Mouse (Mus musculus) 3T3-L1 (cell line): ENCODE data around the gene Slc39a1.
"Not testable (repeated sequence)": the region's sequence is repeated elsewhere in the genome, so short reads cannot be mapped to it uniquely, and the experiment has no call there.

Experiments
- DNase-seq: peaks from one replicate; pipeline ENCODE4 v3.0.0-alpha.2; 2015; ENCODE audit warnings: low read depth, low spot score

The Slc39a1 gene

DNA sequence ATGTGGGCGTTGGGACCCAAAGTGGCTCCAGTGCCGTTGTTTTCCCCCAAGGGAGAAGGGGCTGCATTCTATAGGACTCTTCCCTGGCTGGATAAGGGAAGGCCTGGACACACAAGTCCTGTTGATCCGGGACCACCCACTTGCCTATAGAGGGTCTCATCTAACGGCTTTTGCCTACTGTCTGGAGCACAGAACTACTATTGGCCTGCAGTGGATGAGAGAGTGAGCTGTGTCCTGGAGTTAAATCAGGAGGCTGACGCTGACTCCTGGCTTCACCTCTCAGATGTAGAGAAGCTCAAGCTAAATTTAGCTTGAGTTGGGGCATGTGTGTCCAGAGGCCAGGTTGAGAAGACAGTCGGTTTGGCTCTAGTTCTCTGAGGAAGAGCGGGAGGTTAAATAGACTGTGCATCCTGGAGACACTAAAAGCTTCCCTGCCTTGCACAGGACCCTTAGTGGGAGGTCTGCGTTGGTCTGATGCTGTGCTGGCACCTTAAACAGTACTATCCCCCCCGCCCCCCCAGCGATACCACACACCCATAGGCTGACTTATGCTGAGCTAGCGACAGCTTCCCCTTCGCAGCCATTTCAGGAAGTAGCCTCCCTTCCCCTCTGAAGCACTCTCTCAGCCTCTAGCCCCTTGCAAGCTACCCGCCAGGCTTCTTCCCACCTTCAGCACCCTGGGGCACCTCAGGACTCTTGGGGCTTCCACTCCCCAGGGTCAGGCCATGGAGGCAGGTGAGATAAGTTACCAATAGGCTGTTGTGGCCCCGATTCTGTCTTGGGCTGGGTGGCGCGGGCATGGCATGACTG, 18.2 kb downstream of the Slc39a1 start:
- peak; percentile 70 for DNase-seq

GRCm38 (mm10) chr3:90266901-90267775, 19.2 kb downstream of the Slc39a1 start:
- DNase-seq = no peak

- DNase-seq = no peak
Measured at GRCm38 (mm10) chr3:90268190-90268589, 20.2 kb downstream of the Slc39a1 start.

- no peak for DNase-seq
Measured at GRCm38 (mm10) chr3:90268971-90269370, 21.0 kb downstream of the Slc39a1 start.

DNA sequence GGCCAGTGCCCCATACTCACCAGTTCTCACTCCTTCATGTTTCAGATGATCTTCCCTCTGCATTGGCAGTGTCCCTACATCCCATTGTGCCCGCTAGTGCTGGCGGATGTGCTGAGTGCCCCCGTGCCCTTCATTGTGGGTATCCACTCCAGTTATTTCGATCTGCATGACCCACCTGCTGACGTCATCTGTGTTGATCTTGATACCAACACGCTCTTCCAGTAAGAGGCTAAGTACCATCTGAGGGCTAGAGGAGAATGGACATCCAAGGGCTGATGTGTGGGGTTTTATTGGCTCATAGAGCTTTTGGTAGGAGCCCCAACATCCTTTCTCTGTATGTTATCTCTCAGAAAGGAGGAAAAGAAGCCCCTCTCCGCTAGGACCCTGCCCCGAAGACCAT, 22.8 kb downstream of the Slc39a1 start:
- DNase-seq = no peak

- no peak for DNase-seq
Measured at GRCm38 (mm10) chr3:90272170-90272569, 24.2 kb downstream of the Slc39a1 start.

- no peak for DNase-seq
Measured at GRCm38 (mm10) chr3:90273855-90274254, 25.9 kb downstream of the Slc39a1 start.

DNA sequence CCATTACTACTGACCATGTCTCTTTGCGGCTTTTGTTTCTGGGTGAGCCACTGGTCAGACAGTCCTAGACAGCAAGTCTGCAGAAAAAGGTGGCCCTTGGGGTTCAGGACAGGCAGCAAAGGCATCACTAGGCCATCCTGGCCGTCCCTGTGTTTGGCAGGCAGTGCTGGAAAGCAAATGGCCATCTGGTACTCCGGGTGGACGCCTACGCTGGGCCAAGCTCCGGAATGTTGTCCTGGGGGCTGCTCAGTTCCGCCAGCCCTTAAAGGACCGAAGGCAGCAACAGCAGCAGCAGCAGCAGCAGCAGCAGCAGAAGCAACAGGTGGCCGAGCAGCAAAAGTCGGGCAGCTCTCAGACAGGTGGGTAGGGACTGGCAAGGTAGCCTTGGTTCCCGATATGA, 27.3 kb downstream of the Slc39a1 start:
- no peak for DNase-seq

DNA sequence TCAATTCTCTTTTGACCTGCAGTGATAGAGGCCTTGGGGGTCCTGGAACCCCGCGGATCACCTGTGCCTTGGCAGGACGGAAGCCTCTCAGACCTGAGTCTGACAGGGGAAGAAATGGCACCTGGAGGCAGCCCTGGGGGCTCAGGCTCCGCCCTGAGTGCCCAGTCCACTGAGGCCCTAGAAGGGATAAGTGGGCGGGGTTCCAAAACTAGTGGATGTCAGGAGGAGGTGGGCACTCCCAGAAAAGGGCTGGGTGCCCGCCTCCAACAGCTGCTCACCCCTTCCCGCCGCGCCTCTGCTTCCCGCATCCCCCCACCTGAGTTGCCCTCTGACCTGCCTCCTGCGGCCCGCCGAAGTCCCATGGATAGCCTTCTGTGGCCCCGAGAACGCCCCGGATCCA, 28.9 kb downstream of the Slc39a1 start:
- no peak for DNase-seq

DNA sequence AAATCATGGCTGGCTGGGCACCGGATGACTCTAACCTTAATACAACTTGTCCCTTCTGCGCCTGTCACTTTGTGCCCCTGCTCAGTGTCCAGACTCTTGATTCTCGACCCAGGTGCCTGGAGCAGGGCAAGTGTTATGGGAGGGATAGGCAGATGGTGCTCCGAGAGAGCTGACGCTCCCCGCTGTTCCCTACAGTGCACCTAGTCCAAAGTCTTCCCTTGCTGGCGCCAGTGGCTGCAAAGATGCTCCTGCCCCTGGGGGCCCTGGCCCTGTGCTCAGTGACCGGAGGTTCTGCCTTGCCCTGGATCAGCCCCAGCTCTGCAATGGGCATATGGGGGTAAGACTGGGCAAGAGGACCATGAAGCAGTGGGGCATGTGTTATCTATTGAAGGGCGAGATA, 29.8 kb downstream of the Slc39a1 start:
- DNase-seq = no peak

GRCm38 (mm10) chr3:90278211-90278610, 30.2 kb downstream of the Slc39a1 start:
- no peak for DNase-seq

- no peak for DNase-seq
Measured at GRCm38 (mm10) chr3:90279216-90279615, 31.2 kb downstream of the Slc39a1 start.

- no peak for DNase-seq
Measured at GRCm38 (mm10) chr3:90279743-90280142, 31.8 kb downstream of the Slc39a1 start.

DNA sequence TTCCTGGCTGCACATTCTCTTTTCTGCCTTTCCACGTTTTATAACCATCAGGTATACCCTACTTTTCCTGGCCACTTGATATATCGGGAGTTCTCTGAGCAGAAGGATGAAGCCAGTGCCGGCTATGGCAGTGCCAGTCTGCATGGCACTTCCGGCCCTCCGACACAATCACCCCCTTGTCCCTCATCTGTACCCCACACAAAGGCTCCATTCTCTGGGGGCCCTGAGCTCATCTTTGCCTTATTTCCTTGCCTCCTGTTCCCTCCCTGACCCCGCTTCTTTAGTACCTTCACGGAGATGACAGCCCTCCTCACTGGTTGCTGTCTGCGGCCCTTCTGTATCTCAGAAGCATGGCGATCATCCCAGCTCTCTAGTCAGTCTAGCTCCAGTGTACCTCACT, 32.7 kb downstream of the Slc39a1 start:
- DNase-seq = no peak

GRCm38 (mm10) chr3:90284150-90284549, 36.2 kb downstream of the Slc39a1 start:
- DNase-seq = no peak

- not testable (repeated sequence) for DNase-seq
Measured at GRCm38 (mm10) chr3:90289403-90289802, 41.4 kb downstream of the Slc39a1 start.

DNA sequence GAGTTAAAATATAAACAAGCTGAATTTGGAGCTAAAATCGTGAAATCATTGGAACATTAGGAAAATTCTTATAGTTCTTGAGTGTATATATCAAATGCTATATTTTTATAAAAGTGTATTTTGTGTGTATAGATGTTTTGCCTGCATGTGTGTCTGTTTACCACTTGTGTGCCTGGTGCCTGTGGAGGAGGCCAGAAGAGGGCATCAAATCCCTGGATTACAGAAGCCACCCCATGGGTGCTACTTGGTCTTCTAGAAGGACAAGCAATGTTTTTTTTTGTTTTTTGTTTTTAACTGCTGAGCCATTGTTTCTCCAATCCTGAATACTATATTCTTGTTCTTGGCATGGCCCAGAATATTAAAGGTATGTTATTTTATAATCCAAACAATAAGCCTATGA, 42.6 kb downstream of the Slc39a1 start:
- DNase-seq = peak; percentile 18

- no peak for DNase-seq
Measured at GRCm38 (mm10) chr3:90291982-90292344, 44.0 kb downstream of the Slc39a1 start.

GRCm38 (mm10) chr3:90292345-90293275, 44.6 kb downstream of the Slc39a1 start, which contains the start of gene Gatad2b:
Gatad2b (plus strand) TSS chr3:90293178.
- DNase-seq = peak; percentile 100

DNA sequence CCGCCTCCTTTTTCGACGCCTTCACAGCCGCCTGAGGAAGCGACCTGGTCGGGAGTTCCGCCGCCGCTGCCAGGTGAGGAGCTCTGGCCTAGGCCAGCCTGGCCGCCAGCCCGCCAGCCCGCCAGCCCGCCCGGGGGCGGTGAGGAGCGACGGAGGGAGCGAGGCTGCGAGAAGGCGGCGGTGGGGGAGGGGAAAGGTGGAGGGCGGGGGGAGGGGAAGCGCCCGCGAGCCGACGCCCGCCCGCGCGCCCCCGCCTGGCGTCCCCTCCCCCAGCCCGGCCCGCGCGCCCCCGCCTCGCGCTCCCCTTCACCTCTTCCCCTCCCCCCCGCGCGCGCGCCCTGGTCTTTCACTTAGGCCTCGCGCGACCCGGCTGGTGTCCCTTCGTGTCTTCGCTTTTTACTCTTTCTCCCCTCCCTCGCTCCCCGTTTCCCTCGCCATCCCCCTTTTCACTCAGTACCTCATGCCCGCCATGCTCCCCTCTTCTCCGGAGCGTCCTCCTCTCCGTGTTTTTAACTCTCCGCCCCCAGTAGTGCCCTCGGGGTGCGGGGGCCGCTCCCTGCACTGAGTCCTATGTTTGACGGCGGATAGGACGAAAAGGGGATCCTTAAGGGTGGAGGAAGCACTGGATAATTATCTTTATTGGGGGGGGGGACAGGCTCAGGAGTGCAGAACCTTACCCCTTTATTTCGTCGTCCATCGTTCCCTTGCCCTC, 45.5 kb downstream of the Slc39a1 start:
- peak; percentile 58 for DNase-seq

DNA sequence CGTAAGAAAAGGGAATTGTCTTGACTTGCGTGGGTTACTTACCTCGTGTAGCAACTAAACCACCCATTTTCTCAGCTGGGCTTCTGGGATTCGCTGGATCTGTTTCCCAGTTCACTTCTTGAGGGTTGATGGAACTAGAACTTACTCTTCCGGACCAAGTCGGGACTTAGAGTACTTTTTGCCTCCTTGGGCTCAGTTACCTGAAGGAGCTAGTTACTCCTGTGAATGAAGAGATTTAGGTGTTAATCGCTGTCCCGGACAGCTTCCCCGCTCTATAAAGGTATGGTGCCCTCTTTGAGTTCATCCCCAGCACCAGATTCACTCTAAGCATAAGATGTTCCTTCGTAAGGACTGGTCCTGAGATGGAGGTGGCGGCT, 46.1 kb downstream of the Slc39a1 start:
- DNase-seq = peak; percentile 51
